Mouse (Mus musculus): ENCODE measurements around the gene Gm49369. TPM values are rescaled to one million over a fixed set of nuclear protein-coding genes. Genes with fewer than 3 reads are reported as not detected.

Gm49369 gene
- polyA plus RNA-seq, 1 experiment = not detected

GRCm38 (mm10) chr7:142375261-142375724, 7.2 kb downstream of the Gm49369 start:
- Histone ChIP-seq H3K27ac (ENCODE audit: insufficient read depth, low read length) (no peak overlapping the region), H3K4me1 (ENCODE audit: control insufficient read depth, insufficient read depth, low read length) (no peaks in the 10 kb centered on the region), H3K4me3 (ENCODE audit: insufficient read depth, low read length) (no peak overlapping the region)
- TF ChIP-seq POLR2A (IDR thresholded peaks at IDR 0.05; ENCODE audit: low read depth, low read length) (no peak), CTCF (IDR thresholded peaks at IDR 0.05; ENCODE audit: borderline replicate concordance, insufficient read depth, low read length) (no peak)

GRCm38 (mm10) chr7:142374413-142375015, 8.0 kb downstream of the Gm49369 start:
- H3K27ac ChIP-seq (ENCODE audit: insufficient read depth, low read length) = no peak overlapping the region

DNA sequence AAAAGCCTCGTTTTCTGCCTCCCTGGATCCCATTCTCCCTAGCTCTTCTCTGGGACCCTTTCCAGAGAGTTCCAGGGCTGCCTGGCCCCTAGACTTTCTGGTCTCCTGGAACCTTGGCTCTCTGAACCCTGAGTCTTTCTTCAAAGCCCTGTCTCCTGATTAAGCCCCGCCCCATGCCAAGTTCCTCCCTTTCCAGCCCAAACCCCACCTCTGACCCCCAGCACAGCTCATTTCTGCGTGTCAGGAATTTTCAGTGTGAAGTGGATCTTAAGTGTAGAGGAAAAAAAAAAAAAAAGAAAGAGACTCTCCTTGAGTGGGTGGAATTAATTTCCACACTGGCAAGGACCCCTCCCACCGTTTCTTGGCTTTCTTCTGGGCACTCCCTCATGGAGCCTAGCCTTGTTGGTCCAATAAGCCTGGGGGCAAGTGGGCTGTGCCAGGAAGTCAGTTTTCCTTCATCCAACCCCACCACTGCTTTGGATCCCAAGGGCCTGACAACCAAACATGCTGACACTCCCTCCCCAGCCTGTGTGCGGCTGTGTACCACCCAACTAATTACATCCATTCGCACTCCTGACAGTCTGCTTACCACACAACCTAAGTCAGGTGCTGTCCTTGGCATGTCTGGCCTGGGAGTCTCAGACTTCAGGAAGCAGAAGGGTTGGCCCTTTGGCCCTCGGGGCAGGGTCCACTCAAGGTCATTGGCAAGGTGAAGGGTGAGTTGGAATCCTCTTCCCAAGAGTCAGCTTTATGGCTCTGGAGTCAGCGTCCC, 8.6 kb downstream of the Gm49369 start, which contains the start of gene Ifitm10:
Ifitm10 (minus strand) TSS at position 113 of the 772 bp plus-strand sequence.
- TF ChIP-seq POLR2A (IDR thresholded peaks at IDR 0.05; ENCODE audit: low read depth, low read length) (no peak), CTCF (IDR thresholded peaks at IDR 0.05; ENCODE audit: borderline replicate concordance, insufficient read depth, low read length) (no peak)
- Histone ChIP-seq H3K4me1 (ENCODE audit: control insufficient read depth, insufficient read depth, low read length) (no peaks in the 10 kb centered on the region), H3K27ac (ENCODE audit: insufficient read depth, low read length) (no peak within 1 kb of the TSS), H3K4me3 (ENCODE audit: insufficient read depth, low read length) (no peak within 1 kb of the TSS)

More at GRCm38 (mm10) chr7:142374413-142375015, 8.0 kb downstream of the Gm49369 start:
- Histone ChIP-seq H3K4me1 (ENCODE audit: control insufficient read depth, insufficient read depth, low read length) (no peaks in the 10 kb centered on the region), H3K4me3 (ENCODE audit: insufficient read depth, low read length) (no peak overlapping the region)
- no peak for TF ChIP-seq POLR2A (IDR thresholded peaks at IDR 0.05; ENCODE audit: low read depth, low read length)
- TF ChIP-seq CTCF (IDR thresholded peaks at IDR 0.05; ENCODE audit: borderline replicate concordance, insufficient read depth, low read length) = no peak

- TF ChIP-seq CTCF (IDR thresholded peaks at IDR 0.05; ENCODE audit: borderline replicate concordance, insufficient read depth, low read length) (no peak), POLR2A (IDR thresholded peaks at IDR 0.05; ENCODE audit: low read depth, low read length) (no peak)
- Histone ChIP-seq H3K4me3 (ENCODE audit: insufficient read depth, low read length) (no peak overlapping the region), H3K27ac (ENCODE audit: insufficient read depth, low read length) (no peak overlapping the region), H3K4me1 (ENCODE audit: control insufficient read depth, insufficient read depth, low read length) (no peaks in the 10 kb centered on the region)
Observed at GRCm38 (mm10) chr7:142373039-142373438, 9.4 kb downstream of the Gm49369 start.

DNA sequence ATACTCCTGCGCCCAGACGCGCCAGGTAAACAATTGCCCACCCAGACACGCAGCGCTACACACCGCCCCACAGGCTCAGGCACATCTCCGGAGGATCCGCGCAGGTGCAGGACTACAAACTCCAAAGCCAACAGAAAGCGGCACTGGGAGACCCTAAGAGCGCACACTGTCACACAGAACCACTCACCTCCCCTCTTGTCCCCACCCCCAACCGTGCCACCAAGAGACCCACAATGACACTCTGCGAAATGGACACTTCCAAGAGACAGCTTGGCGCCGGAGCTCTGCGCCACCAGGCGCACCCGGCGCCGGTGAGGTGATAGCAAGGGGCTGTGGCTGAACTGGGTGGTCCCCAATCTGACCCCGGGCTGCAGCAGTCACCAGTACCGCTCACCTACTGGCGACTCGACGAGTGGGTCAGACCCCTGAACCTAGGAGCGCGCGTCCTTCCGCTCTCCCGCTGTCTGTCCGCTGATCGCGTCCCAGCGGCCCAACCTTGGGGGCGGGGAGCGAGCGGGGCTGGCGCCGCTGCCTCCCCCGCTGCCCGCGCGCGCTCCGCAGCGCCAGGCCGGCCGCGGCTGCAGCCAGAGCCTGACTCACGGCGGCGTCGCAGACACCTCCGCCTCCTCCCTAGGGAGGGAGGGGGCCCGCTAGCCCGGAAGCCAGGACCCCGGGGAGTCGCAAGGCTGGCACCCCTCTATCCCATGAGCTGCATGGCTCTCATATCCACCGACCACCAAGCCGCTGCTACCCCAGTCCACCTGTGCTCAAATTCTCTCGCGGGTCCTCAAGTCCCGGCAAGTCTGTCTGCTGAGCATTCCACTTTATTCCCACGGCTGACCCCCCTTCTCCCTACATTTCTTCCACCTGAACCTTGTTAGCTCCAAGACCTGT, 10.5 kb downstream of the Gm49369 start:
- H3K4me3 ChIP-seq (ENCODE audit: insufficient read depth, low read length) = peak overlapping the region; percentile 26
- H3K4me1 ChIP-seq (ENCODE audit: control insufficient read depth, insufficient read depth, low read length) = no peaks in the 10 kb centered on the region
- TF ChIP-seq CTCF (IDR thresholded peaks at IDR 0.05; ENCODE audit: borderline replicate concordance, insufficient read depth, low read length) (no peak), POLR2A (IDR thresholded peaks at IDR 0.05; ENCODE audit: low read depth, low read length) (no peak)
- no peak overlapping the region for H3K27ac ChIP-seq (ENCODE audit: insufficient read depth, low read length)

DNA sequence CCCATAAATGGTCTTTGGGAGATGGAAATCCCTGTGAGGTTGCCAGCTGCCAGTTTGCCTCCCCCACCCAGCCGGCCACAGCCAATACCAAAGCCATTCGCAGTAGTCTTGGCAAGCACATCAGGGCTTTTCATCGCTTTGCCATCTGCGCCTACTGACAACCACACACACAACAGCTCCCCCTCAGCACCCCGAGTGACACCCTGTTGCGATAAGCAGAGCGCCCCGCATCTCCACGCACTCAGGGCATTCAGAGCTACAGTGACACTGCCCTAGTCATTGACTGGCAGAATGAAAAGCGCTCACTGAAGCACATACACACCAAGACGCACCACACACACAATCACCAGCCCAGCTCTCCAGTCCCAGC, 11.1 kb downstream of the Gm49369 start:
- Histone ChIP-seq H3K27ac (ENCODE audit: insufficient read depth, low read length) (no peak overlapping the region), H3K4me1 (ENCODE audit: control insufficient read depth, insufficient read depth, low read length) (no peaks in the 10 kb centered on the region), H3K4me3 (ENCODE audit: insufficient read depth, low read length) (peak overlapping the region; percentile 26)
- TF ChIP-seq CTCF (IDR thresholded peaks at IDR 0.05; ENCODE audit: borderline replicate concordance, insufficient read depth, low read length) = no peak
- TF ChIP-seq POLR2A (IDR thresholded peaks at IDR 0.05; ENCODE audit: low read depth, low read length) = no peak

GRCm38 (mm10) chr7:142370937-142371336, 11.5 kb downstream of the Gm49369 start:
- Histone ChIP-seq H3K4me1 (ENCODE audit: control insufficient read depth, insufficient read depth, low read length) (no peaks in the 10 kb centered on the region), H3K27ac (ENCODE audit: insufficient read depth, low read length) (no peak overlapping the region), H3K4me3 (ENCODE audit: insufficient read depth, low read length) (no peak overlapping the region)
- TF ChIP-seq CTCF (IDR thresholded peaks at IDR 0.05; ENCODE audit: borderline replicate concordance, insufficient read depth, low read length) (no peak), POLR2A (IDR thresholded peaks at IDR 0.05; ENCODE audit: low read depth, low read length) (no peak)

GRCm38 (mm10) chr7:142369820-142370219, 12.6 kb downstream of the Gm49369 start:
- Histone ChIP-seq H3K4me1 (ENCODE audit: control insufficient read depth, insufficient read depth, low read length) (no peaks in the 10 kb centered on the region), H3K27ac (ENCODE audit: insufficient read depth, low read length) (no peak overlapping the region), H3K4me3 (ENCODE audit: insufficient read depth, low read length) (no peak overlapping the region)
- TF ChIP-seq POLR2A (IDR thresholded peaks at IDR 0.05; ENCODE audit: low read depth, low read length) (no peak), CTCF (IDR thresholded peaks at IDR 0.05; ENCODE audit: borderline replicate concordance, insufficient read depth, low read length) (no peak)

GRCm38 (mm10) chr7:142368856-142369255, 13.6 kb downstream of the Gm49369 start:
- TF ChIP-seq POLR2A (IDR thresholded peaks at IDR 0.05; ENCODE audit: low read depth, low read length) = no peak
- TF ChIP-seq CTCF (IDR thresholded peaks at IDR 0.05; ENCODE audit: borderline replicate concordance, insufficient read depth, low read length) = no peak
- no peaks in the 10 kb centered on the region for H3K4me1 ChIP-seq (ENCODE audit: control insufficient read depth, insufficient read depth, low read length)
- no peak overlapping the region for H3K27ac ChIP-seq (ENCODE audit: insufficient read depth, low read length)
- no peak overlapping the region for H3K4me3 ChIP-seq (ENCODE audit: insufficient read depth, low read length)
